Mouse (Mus musculus): Measurements from ENCODE around the gene Neurl2.

- TF ChIP-seq GATA1 (IDR thresholded peaks at IDR 0.05; ENCODE audit: borderline replicate concordance, low read length) (no peak), FLI1 (IDR thresholded peaks at IDR 0.05; ENCODE audit: low read length) (no peak)
Observed at GRCm38 (mm10) chr2:164828437-164828836, 4.8 kb downstream of the Neurl2 start, which contains the start of gene Spata25.
